Comparison of ENCODE assay signal across 31 mouse cellular contexts in the genomic region with DNA sequence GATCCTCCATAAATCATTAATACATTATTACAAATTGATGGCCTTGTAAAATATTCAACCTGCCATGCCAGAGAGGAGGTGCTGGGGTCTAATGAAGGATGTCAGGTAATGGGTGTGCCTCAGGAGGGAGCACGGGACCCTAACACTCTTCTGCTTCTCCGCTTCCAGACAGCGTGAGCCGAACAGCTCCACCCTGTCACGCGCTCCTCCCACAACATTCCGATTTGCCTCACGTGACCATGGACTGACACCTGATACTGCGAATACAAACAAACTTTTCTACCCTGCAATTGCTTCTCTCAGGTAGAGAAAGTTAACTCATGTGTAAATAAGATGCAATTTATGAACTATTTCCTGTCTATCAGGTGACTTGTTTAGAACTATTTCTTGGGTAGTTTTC. TPM values are rescaled to one million over a fixed set of nuclear protein-coding genes. Genes with fewer than 3 reads are reported as not detected.
DNase-seq lines count a peak whose midpoint lies in the region; ATAC-seq and TF ChIP-seq lines count a peak whose summit lies in the region.
"Had no signal": no experiment of that assay in that cellular context is flagged by ENCODE, and none has a peak within 500 bp of the region (broad histone marks: within the 10 kb centered on the region; RNA-seq: fewer than 3 reads in every experiment).

No protein-coding gene starts in this region.

- ATAC-seq in intestine, postnatal 0 days = no peak
- no peak for ATAC-seq in intestine, embryonic 16.5 days
- ATAC-seq: CD4-positive, CD25-positive, alpha-beta regulatory T cell, adult 4 months; forebrain, postnatal 0 days; hindbrain, embryonic 16.5 days had no signal

- no peaks in the 10 kb centered on the region for H3K27me3 ChIP-seq in intestine, postnatal 0 days (replicated peaks; ENCODE audit: control insufficient read depth, insufficient read depth, low read length)
- no peaks in the 10 kb centered on the region for H3K27me3 ChIP-seq in intestine, embryonic 16.5 days (replicated peaks; ENCODE audit: control insufficient read depth, insufficient read depth, low read length)
- H3K27me3 ChIP-seq: embryonic facial prominence, embryonic 15.5 days; forebrain, embryonic 12.5 days; heart, embryonic 13.5 days; kidney, embryonic 15.5 days had no signal

- no peak overlapping the region for H3K9ac ChIP-seq in intestine, postnatal 0 days (ENCODE audit: low read depth, low read length)
- no peak overlapping the region for H3K9ac ChIP-seq in intestine, embryonic 16.5 days (ENCODE audit: low read depth, low read length)
- H3K9ac ChIP-seq: embryonic facial prominence, embryonic 15.5 days; forebrain, embryonic 12.5 days; forebrain, postnatal 0 days; heart, embryonic 13.5 days; kidney, embryonic 15.5 days; liver, embryonic 14.5 days had no signal

- H3K4me1 ChIP-seq in intestine, postnatal 0 days (replicated peaks; ENCODE audit: control insufficient read depth, insufficient read depth, low read length) = no peaks in the 10 kb centered on the region
- no peaks in the 10 kb centered on the region for H3K4me1 ChIP-seq in intestine, embryonic 16.5 days (ENCODE audit: control insufficient read depth, insufficient read depth, low read length)
- H3K4me1 ChIP-seq: embryonic facial prominence, embryonic 15.5 days; forebrain, embryonic 12.5 days; heart, embryonic 13.5 days; kidney, embryonic 15.5 days had no signal

- H3K27ac ChIP-seq in intestine, postnatal 0 days (ENCODE audit: low read depth, low read length) = no peak overlapping the region
- no peak overlapping the region for H3K27ac ChIP-seq in intestine, embryonic 16.5 days (ENCODE audit: low read length)
- H3K27ac ChIP-seq: embryonic facial prominence, embryonic 15.5 days; forebrain, embryonic 12.5 days; heart, embryonic 13.5 days; kidney, embryonic 15.5 days; liver, embryonic 14.5 days had no signal

- peak; percentile 17 for DNase-seq in retina, embryonic 14.5 days (ENCODE audit: low spot score)
- no peak for DNase-seq in retina, postnatal 1 day
- peak; percentile 84 for DNase-seq in ZHBTc4 (ENCODE audit: low read depth, low spot score)
- DNase-seq in yolk sac, embryonic 10.5 days (ENCODE audit: low spot score) = peak; percentile 55
- DNase-seq in right cerebral cortex, postnatal 25 days = no peak
- no peak for DNase-seq in heart, postnatal 25 days (ENCODE audit: low spot score)
- DNase-seq: adrenal gland, postnatal 25 days; cerebellum, adult 11-12 months; cerebellum, postnatal 10 days; forebrain, postnatal 0 days; gastrocnemius, postnatal 10 days; heart, postnatal 10 days; liver; lung, adult 2 months; lung, postnatal 14 days; spleen, adult 18-20 months; thymus, adult 2 months; thymus, postnatal 36 days had no signal

- H3K4me3 ChIP-seq in intestine, postnatal 0 days (ENCODE audit: low read depth, low read length) = no peak overlapping the region
- H3K4me3 ChIP-seq in intestine, embryonic 16.5 days (ENCODE audit: low read length) = no peak overlapping the region
- H3K4me3 ChIP-seq: embryonic facial prominence, embryonic 15.5 days; forebrain, embryonic 12.5 days; heart, embryonic 13.5 days; kidney, embryonic 15.5 days had no signal

- TF ChIP-seq CTCF in intestine, postnatal 0 days (IDR thresholded peaks at IDR 0.05; ENCODE audit: low read depth) = no peak

- 0 out of 2 replicates have a peak overlapping the region, but pooled peaks have one; percentile 6 for H3K4me2 ChIP-seq in intestine, postnatal 0 days (replicated peaks; ENCODE audit: low read depth)
- no peak overlapping the region for H3K4me2 ChIP-seq in intestine, embryonic 16.5 days (ENCODE audit: low read depth, low read length)
- H3K4me2 ChIP-seq: embryonic facial prominence, embryonic 15.5 days; forebrain, embryonic 12.5 days; heart, embryonic 13.5 days; kidney, embryonic 15.5 days; midbrain, embryonic 11.5 days had no signal

- no peaks in the 10 kb centered on the region; the same call in 1 of the 2 replicates for H3K36me3 ChIP-seq in intestine, postnatal 0 days (ENCODE audit: control insufficient read depth, insufficient read depth)
- no peaks in the 10 kb centered on the region for H3K36me3 ChIP-seq in intestine, embryonic 16.5 days (ENCODE audit: control insufficient read depth, insufficient read depth, low read length)

- WGBS in intestine, postnatal 0 days = 59% methylated on average over 9 of the region's 9 CpGs
- WGBS in intestine, embryonic 16.5 days = 63% methylated on average over 9 of the region's 9 CpGs

- H3K9me3 ChIP-seq in intestine, postnatal 0 days (ENCODE audit: control insufficient read depth) = no peaks in the 10 kb centered on the region
- no peaks in the 10 kb centered on the region for H3K9me3 ChIP-seq in intestine, embryonic 16.5 days (ENCODE audit: control insufficient read depth, low read length)
- H3K9me3 ChIP-seq: embryonic facial prominence, embryonic 15.5 days; forebrain, embryonic 12.5 days; G1E; heart, embryonic 13.5 days; kidney, embryonic 15.5 days had no signal

- intact Hi-C loops in heart, postnatal 25 days (cut with DNase I) = no loop called here

RNA-seq across cellular contexts. Expression of a gene that starts 59.2 kb away (rescaled TPM):
- 0.52 and 0.76 TPM in 2 replicates for polyA plus RNA-seq in intestine, postnatal 0 days (2015; fragmentation: Nextera tagmentation; extraction: Ambion mirVana)
- polyA plus RNA-seq in intestine, embryonic 16.5 days (2015; fragmentation: Nextera tagmentation; extraction: Ambion mirVana) = 0.43 and 0.66 TPM in 2 replicates
- 1 to 10 TPM; 1.0 to 1.5 TPM for total RNA-seq in heart, postnatal 25 days (2021)
- total RNA-seq: adrenal gland, adult 18-20 months; monocyte, adult 5-6 weeks had no signal
- polyA plus RNA-seq: G1E had no signal

Comparison
In these comparisons a context has a peak if more than half of its experiments do, and no peak if none do; other contexts are left out.
1. DNase-seq: peak in retina, embryonic 14.5 days (single experiment), ZHBTc4 (single experiment) and yolk sac, embryonic 10.5 days (single experiment); none in retina, postnatal 1 day (single experiment), right cerebral cortex, postnatal 25 days (single experiment) and heart, postnatal 25 days (single experiment).